Mouse (Mus musculus) heart, adult 10 weeks (tissue): ENCODE data around the gene Nfe2l2. TPM values are rescaled to one million over a fixed set of nuclear protein-coding genes. Genes with fewer than 3 reads are reported as not detected.

Experiments
- polyA plus RNA-seq: library from polyadenylated mRNA; stranded (reverse); fragments of 350-450 nt; fragmentation: Illumina TruSeq; extraction: RNeasy Lipid Tissue Mini Kit (QIAGEN cat#74804); gene quantifications from one replicate; pipeline ENCODE4 v1.2.3, GENCODE M21; 2014; ENCODE audit warnings: low read depth, low replicate concordance

Nfe2l2 gene
- 65.5 TPM for polyA plus RNA-seq

GRCm38 (mm10) chr2:75704234-75705161 is at the start of gene Nfe2l2:
Gene Nfe2l2, minus strand, starts transcription at chr2:75704641.

GRCm38 (mm10) chr2:75658727-75659628 is 45.5 kb downstream of the Nfe2l2 start, which contains the start of gene Hnrnpa3:
Gene Hnrnpa3, plus strand, starts transcription at chr2:75659261.

Other genes starting within 250 kb of the Nfe2l2 start
- 236 TPM for gene Hnrnpa3, start 45.4 kb downstream of the Nfe2l2 start, polyA plus RNA-seq
- gene Agps, start 127.5 kb upstream of the Nfe2l2 start, polyA plus RNA-seq, result 18.1 TPM
- 16.6 TPM for gene Ttc30b, start 233.9 kb upstream of the Nfe2l2 start, polyA plus RNA-seq